Mouse (Mus musculus) embryonic fibroblast, embryonic 13.5 days (primary cell): ENCODE results near the gene Glis2. TPM values are rescaled to one million over a fixed set of nuclear protein-coding genes. Genes with fewer than 3 reads are reported as not detected.

Source experiments
- H3K27ac ChIP-seq: 2 replicates; pipeline ENCODE4 v1.5.1; 2012; ENCODE audit warnings: low read length, control low read depth, inconsistent platforms; ENCODE audit not compliant: insufficient read depth
- H3K4me1 ChIP-seq: 2 replicates; pipeline ENCODE4 v1.6.1; 2011; ENCODE audit warnings: low read length; ENCODE audit not compliant: control insufficient read depth, insufficient read depth
- H3K4me3 ChIP-seq: 2 replicates; pipeline ENCODE4 v1.5.1; 2011; ENCODE audit warnings: mild to moderate bottlenecking, control low read depth, low read length; ENCODE audit not compliant: insufficient read depth
- CTCF ChIP-seq: IDR thresholded peaks from 2 replicates; pipeline ENCODE4 v1.5.1; 2011; ENCODE audit warnings: mild to moderate bottlenecking, control low read depth, low read length, moderate library complexity, borderline replicate concordance; ENCODE audit not compliant: insufficient read depth
- POLR2A ChIP-seq: IDR thresholded peaks from 2 replicates; pipeline ENCODE4 v1.6.1; 2011; ENCODE audit warnings: low read depth, mild to moderate bottlenecking, control low read depth, low read length, moderate library complexity
- polyA plus RNA-seq: library from polyadenylated mRNA; stranded (reverse); fragments of >200 nt; gene quantifications from 2 replicates; pipeline ENCODE4 v1.2.4, GENCODE M21; 2011; ENCODE audit warnings: low read depth; ENCODE audit not compliant: missing spikeins, insufficient read length

Gene Glis2
- polyA plus RNA-seq, 1 experiment = 64.0 TPM

GRCm38 (mm10) chr16:4632050-4632449 is 37.5 kb downstream of the Glis2 start:
- H3K27ac ChIP-seq = no peak overlapping the region

GRCm38 (mm10) chr16:4633661-4634060 is 39.1 kb downstream of the Glis2 start:
- no peak overlapping the region for H3K27ac ChIP-seq
- TF ChIP-seq CTCF = no peak
- no peak for TF ChIP-seq POLR2A
- H3K4me1 ChIP-seq = no peaks in the 10 kb centered on the region
- H3K4me3 ChIP-seq = no peak overlapping the region

More at GRCm38 (mm10) chr16:4632050-4632449, 37.5 kb downstream of the Glis2 start:
- Histone ChIP-seq H3K4me1 (no peaks in the 10 kb centered on the region), H3K4me3 (no peak overlapping the region)
- peak; percentile 39; the same call in 1 of the 2 replicates for TF ChIP-seq CTCF
- no peak for TF ChIP-seq POLR2A

GRCm38 (mm10) chr16:4634681-4635080 is 40.2 kb downstream of the Glis2 start:
- H3K4me1 ChIP-seq = no peaks in the 10 kb centered on the region
- H3K4me3 ChIP-seq = no peak overlapping the region
- no peak overlapping the region for H3K27ac ChIP-seq
- TF ChIP-seq CTCF (no peak), POLR2A (no peak)

GRCm38 (mm10) chr16:4635760-4636159 is 41.2 kb downstream of the Glis2 start:
- TF ChIP-seq CTCF = no peak
- H3K4me3 ChIP-seq = no peak overlapping the region
- no peak overlapping the region for H3K27ac ChIP-seq
- H3K4me1 ChIP-seq = no peaks in the 10 kb centered on the region

- Histone ChIP-seq H3K4me1 (peaks cover 10% of the 10 kb centered on the region), H3K27ac (no peak overlapping the region), H3K4me3 (no peak overlapping the region)
- TF ChIP-seq CTCF = no peak
Measured at GRCm38 (mm10) chr16:4638891-4639390, 44.4 kb downstream of the Glis2 start.

GRCm38 (mm10) chr16:4639831-4640237 is 45.3 kb downstream of the Glis2 start, which contains the start of the genes Vasn and Dnaja3:
Gene Vasn, plus strand, starts transcription at chr16:4639941.
Gene Dnaja3, plus strand, starts transcription at chr16:4639989.
- Histone ChIP-seq H3K4me3 (peak within 1 kb of the TSS; percentile 81), H3K4me1 (peaks cover 16% of the 10 kb centered on the region), H3K27ac (peak within 1 kb of the TSS; percentile 94)
- peak; percentile 98 for TF ChIP-seq POLR2A
- no peak for TF ChIP-seq CTCF

- H3K4me3 ChIP-seq = peak overlapping the region; percentile 81
- peak overlapping the region; percentile 94 for H3K27ac ChIP-seq
- peaks cover 16% of the 10 kb centered on the region for H3K4me1 ChIP-seq
- TF ChIP-seq POLR2A = peak; percentile 68
- no peak for TF ChIP-seq CTCF
Measured at GRCm38 (mm10) chr16:4640267-4641005, 45.9 kb downstream of the Glis2 start.

- TF ChIP-seq CTCF (no peak), POLR2A (peak; percentile 56; the same call in 1 of the 2 replicates)
- H3K4me1 ChIP-seq = peaks cover 21% of the 10 kb centered on the region
- H3K4me3 ChIP-seq = peak overlapping the region; percentile 81
- H3K27ac ChIP-seq = peak overlapping the region; percentile 94
Measured at GRCm38 (mm10) chr16:4641119-4641838, 46.8 kb downstream of the Glis2 start.

- Histone ChIP-seq H3K4me1 (peaks cover 27% of the 10 kb centered on the region), H3K4me3 (peak overlapping the region; percentile 81; the same call in 1 of the 2 replicates), H3K27ac (peak overlapping the region; percentile 98)
- TF ChIP-seq POLR2A = no peak; the same call in 1 of the 2 replicates
- TF ChIP-seq CTCF = peak; percentile 16; the same call in 1 of the 2 replicates
Measured at GRCm38 (mm10) chr16:4642190-4642589, 47.7 kb downstream of the Glis2 start.

GRCm38 (mm10) chr16:4642937-4643336 is 48.4 kb downstream of the Glis2 start:
- Histone ChIP-seq H3K27ac (peak overlapping the region; percentile 98), H3K4me1 (peaks cover 32% of the 10 kb centered on the region), H3K4me3 (peak overlapping the region; percentile 31)
- TF ChIP-seq POLR2A (peak; percentile 46), CTCF (no peak)
